Mouse (Mus musculus) urinary bladder, adult 2 months (tissue): Measurements from ENCODE around the gene Akna. TPM values are rescaled to one million over a fixed set of nuclear protein-coding genes. Genes with fewer than 3 reads are reported as not detected.

Experiments used
- DNase-seq: peaks from one replicate; pipeline ENCODE4 v3.0.0; 2022; ENCODE audit warnings: low spot score
- polyA plus RNA-seq: library from polyadenylated mRNA; depleted of rRNA; stranded (reverse); fragments of >200 nt; gene quantifications from 2 replicates; pipeline ENCODE4 v1.2.3, GENCODE M21; 2012

Gene Akna
- polyA plus RNA-seq, 1 experiment, result 1.8 TPM

DNA sequence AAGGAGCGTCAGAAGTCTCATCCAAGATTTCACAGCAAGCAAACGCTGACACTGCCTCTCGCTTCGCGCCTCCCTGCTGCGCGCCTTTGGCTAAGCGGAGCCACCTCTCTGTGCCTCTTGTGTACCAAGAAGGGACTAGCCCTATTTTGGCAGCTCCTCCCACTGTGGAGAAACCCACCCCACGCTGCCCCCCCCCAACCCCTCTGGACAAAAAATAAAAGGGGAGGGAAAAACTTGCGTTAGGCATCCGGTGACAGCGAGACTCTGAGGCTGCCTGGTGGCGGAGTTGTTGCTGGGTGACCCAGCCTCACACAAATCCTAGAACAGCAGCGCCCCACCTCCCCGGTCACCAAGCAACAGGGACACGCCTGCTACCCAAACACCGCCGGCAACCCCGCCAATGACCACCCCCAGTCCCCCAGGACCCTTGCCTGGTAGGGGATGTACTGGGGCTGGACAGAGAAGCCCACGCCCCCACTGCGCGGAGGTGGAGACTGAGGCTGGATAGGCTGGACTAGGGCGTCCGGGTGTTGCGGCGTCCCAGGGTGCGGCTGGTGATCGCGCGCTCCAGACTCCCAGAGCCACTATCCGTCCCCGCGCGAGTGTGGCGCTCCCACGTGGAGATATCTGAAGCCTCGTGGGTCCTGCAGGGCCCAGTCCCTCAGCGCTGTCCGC is 6.9 kb upstream of the Akna start:
- DNase-seq, result no peak

GRCm38 (mm10) chr4:63409317-63409907 is 6.3 kb upstream of the Akna start:
- no peak for DNase-seq

- DNase-seq, result no peak
These were observed 5.5 kb upstream of the Akna start for GRCm38 (mm10) chr4:63408649-63409048.

DNA sequence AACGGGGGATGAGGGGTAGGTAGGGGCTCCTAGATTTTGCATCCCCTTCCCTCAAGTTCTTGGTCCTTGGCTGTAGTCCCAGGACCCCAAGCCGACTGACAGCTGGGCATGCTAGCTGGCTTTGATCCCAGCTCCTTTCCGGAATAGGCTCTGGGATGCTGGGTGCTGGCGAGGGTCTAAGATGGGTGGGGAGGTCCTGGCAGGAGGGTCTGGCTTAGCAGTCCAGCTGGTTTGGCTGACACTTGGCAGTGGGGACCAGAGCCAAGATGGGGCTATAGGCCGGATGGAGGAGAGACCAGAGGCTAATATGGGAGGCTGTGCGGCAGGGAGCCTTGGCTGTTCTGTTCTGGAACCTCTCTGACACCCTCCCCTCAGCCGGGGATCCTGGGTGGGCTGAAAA is 5.1 kb upstream of the Akna start:
- no peak for DNase-seq

GRCm38 (mm10) chr4:63405683-63406082 is 2.5 kb upstream of the Akna start:
- no peak for DNase-seq

DNA sequence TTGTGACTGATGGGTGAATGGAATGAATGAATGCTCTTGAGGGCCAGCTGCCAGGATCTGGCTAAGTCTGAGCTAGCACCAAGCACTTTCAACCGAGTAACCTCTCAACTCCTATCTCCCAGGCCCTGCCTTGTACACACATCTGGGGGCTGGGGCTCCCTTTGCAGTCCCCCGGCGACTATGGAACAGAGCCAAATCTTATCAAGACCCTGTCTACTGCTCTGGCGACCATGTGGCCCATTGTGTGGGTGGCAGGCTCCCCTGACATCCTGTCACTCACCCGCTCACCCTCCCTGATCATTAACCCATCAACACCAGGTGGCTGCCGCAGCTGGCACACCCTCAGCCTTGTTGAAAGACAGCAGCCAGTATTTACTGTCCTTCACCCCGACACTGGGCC is 1.9 kb upstream of the Akna start:
- no peak for DNase-seq

GRCm38 (mm10) chr4:63404205-63404604 is 1.1 kb upstream of the Akna start:
- no peak for DNase-seq

DNA sequence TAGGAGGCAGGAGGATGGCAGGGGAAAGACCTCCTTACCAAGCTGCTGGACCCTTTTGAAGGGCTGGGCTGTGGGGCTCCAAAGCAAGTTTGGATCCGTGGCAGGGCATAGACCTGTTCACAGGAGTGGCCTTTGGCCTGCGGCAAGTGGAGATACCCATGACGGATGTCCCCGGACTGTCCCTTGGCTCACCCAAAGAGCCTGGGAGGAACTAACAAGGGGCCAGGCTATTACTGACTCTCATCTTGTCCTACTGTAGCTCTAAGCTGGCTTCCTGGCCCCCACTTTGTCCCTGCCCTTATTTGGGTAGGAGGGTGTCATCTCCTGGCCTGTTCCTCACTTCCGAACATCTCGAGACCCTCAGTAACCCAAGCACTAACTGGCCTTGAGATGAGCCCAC is 596 bp downstream of the Akna start:
- DNase-seq, result no peak

GRCm38 (mm10) chr4:63402056-63402455 is 1.1 kb downstream of the Akna start:
- no peak for DNase-seq

DNA sequence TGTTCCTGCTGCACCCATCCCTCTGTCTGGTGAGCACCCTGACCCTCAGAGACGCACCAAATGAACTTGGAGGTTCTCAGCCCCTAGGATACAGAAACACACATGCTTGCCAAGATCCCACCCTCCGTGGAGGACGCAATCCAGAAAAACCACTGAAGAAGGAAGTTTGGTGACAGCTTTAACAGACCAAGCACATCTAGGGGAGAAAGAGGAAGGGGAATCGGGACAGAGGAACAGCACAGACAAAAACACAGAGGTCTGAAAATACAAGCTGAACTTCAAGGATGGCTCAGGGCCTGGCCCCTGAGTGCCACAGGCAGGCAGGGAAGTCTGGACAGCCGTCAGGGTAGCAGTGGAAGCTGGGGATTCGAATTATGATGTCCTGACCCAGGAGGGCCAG is 1.5 kb downstream of the Akna start:
- no peak for DNase-seq

DNA sequence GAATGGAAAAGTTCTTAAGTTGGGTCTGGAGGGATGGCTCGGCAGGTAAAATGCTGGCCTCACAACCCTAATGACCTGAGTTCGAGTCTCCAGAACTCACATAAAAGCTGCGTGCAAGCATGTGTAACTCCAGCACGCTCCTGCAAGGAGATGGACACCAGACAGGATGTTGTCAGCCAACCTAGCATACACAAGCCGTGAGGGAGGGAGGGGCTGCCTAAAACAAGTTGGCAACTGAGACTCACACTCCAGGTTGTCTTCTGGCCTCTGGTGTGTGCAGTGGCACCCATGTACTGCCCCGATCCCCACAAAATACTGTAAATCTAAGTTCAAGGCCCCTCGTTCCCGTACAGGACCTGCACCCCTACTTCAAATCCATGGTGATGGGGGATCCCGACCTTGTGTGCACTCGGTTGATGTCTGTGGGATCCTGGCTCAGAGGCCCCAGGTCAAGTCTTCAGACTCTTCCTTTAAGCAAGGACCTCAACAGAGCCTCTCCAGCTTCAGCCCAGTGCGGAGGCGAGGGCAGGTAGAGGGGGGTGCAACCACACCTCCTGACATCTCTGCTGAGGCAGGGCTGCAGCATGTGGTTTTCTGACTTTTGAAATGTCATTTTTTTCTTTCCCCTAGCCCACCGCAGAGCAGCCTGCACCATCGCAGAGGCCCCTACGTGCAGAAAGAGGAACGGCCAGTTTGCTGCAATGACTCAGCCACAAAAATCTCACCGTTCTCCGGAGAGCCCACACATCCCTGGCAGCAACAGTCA is 2.4 kb downstream of the Akna start:
- DNase-seq, result no peak

GRCm38 (mm10) chr4:63399691-63400270 is 3.4 kb downstream of the Akna start:
- DNase-seq, result no peak

DNA sequence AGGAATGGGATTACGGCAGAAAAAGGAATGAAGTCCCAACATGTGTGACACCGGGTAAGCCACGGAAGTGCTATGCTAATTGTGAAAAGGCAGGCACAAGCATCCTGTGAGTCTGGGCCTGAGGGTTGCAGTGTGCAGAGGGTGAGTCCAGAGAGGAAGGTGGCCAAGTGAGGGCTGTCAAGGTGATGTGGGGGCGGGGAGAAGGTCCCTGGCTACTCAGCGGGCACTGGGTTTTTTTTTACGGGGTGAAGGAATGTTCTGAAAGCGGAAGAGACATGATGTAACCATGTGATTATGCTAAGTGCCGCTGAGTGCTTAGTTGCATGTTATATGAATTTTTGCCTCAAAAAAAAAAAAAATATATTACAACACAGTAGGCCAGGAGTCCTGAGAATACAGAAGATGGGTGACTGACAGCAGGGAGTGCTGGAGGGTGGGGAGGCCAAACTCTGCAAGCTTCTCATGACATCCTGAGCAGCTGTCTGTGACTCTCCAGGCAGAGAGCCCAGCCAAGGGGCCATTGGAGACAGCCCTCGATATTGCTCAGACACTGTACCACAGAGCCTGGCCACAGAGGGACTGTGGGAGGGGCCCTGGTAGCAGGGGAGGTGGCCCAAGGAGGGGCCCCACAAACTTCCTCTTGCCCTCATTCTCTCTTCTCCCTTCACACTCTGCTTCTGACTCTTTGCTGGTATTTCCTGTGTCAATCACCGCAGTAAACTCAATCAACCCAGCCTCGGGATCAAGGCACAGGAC is 4.1 kb downstream of the Akna start:
- no peak for DNase-seq

DNA sequence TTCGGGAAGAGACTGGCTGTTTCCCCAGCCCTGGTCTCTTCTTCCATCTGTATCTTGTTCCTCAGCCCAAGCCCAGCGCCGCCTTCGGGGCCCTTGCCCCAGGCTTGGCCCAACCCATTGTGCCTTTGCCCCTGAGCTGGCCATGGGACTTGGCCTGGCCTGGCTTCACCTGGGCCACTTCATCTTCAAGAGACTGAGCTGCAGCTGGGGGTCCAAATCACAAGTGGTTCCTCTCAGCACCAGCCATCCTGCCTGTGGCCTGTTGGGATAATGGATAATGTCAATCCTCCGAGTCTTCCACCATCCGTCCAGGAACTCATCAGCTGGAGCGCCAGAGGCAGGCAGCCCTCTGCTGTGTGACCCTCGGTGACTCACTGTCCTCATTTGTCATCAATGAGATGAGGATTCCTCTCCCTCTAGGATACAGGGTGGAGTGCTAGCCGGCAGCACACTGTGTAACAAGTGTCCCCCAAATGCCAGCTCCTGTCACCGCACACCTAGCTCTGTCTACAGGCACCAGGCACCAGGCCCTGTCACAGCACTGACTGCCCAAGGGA is 5.1 kb downstream of the Akna start:
- no peak for DNase-seq

- no peak for DNase-seq
These were observed 11.8 kb downstream of the Akna start for GRCm38 (mm10) chr4:63391322-63391721.

GRCm38 (mm10) chr4:63389887-63390528 is 13.1 kb downstream of the Akna start:
- no peak for DNase-seq

GRCm38 (mm10) chr4:63389121-63389886 is 13.8 kb downstream of the Akna start:
- DNase-seq, result no peak

DNA sequence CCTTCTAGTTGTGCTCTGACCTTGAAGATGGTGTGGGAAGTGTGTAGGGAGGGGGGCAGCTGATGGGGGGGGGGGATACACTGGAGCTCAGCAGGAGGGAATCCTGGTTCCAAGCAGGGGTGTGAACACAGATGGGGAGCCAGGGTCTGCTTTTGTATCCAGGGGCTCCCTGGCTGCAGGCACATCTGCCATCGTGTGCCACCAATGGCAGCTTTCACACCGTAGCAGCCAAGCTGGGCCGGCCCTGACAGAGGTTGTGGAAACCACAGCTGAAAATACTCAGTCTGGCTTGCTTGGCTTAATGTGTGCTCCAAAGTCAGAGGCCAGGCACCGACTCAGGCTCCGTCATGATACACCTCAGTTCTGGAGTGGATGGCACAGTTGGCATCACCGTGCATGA is 15.1 kb downstream of the Akna start:
- no peak for DNase-seq

GRCm38 (mm10) chr4:63385784-63386183 is 17.4 kb downstream of the Akna start:
- DNase-seq, result no peak

DNA sequence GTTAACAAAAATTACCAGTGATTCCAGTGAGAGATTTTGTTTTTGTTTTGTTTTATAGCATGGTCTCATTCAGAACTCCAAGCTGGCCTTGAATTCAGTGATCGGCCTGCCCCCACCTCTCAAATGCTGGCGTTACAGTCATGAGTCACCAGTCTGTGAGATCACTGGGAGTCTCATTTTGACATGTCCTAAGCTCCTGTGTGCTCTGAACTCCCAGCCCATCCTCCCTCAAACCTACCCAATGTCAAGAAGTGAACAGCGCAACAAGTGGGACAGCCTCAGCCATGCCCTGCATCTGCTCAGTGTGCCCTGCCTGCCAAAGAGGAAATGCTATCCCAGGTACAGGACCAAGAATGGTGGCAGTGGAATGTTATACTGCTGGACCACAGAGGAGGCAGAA is 17.9 kb downstream of the Akna start:
- DNase-seq, result no peak
